Mouse (Mus musculus) brain, adult 2 months (tissue): ENCODE measurements at regions not wholly inside any gene's neighbourhood (a gene's known extent, or its start where the extent isn't known, plus 50 kb on each side); places are given as distances from the start of the nearest gene placed in this dataset.
"Not testable (repeated sequence)": the region's sequence is repeated elsewhere in the genome, so short reads cannot be mapped to it uniquely, and the experiment has no call there.

Experiments used
- DNase-seq: peaks from one replicate; pipeline ENCODE4 v3.0.0; 2011; ENCODE audit warnings: low read depth, low spot score

DNA sequence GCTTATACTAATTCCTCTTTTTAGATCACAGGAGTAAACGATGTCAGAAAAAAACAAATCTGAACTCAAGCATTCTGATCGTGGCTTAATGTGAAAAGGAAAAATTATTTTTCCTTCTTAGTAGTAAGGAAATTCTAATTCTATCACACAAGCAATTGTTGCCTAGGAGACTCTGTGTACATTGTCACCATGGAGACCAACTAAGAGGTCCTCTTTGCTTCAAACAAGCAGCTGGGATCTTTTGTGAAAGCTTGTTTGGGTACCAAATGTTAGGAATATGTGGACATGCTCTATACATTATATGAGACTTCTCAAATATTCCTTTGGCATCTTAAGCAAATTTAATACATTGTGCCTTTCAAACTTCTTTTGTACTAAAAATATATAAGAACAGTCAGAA, 345.9 kb upstream of the Atp10a start:
- peak; percentile 76 for DNase-seq

DNA sequence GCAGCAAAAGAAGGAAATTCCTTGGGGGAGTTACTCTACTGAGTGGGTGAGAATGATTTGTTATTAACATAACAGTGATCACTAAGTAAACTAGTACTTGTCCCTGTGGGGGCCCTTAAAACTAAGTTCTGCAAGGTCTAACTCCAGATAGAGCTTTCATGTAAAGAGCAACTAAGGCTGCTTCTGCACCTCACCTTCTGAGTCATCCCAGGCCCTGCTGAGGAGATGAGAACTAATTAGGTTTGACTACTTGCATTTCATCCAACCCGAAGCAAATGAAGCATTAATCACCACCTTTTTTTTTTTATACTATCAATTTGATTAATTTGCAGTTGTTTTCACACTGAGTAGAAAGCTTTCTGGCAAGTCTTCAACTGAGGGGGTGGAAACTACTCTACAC, 333.6 kb upstream of the Atp10a start:
- DNase-seq, result peak; percentile 76

DNA sequence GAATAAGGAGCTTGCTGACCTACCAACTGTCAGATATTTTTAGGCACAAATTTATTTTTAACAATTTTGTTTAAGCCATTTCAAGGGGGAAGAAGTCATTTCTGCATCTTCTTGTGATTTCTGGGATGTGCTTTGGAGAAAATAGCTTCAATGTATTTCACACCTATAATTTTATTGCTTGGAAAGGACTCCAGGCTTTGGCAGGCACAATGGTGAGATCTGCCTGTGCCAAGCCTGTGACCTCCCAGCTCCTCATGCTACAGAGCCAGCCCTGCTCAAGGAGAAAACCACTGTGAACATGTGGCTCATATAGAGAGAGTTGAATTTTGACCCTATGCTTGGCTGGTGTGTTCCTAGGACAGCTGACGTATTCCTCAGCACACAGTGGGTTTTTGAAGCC, 288.6 kb upstream of the Atp10a start:
- peak; percentile 52 for DNase-seq

DNA sequence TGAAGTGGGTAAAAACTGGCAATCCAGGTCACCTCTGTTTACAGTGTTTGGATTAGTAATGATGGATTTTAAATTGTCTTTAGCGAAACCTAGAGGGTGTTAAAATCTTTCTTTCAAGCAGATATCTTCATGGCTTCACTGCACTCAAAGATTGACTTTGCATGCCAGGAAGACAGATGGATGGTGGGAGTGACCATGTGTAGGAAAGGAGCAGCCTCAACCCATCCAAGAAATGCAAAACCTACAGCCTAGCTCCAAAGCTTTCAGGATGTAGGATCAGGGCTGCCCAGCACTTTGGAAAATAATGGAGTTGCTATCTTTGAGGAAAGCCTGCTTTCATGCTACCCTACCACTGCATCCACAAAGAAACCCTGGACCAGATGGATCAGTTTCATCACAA, 272.6 kb upstream of the Atp10a start:
- DNase-seq, result peak; percentile 90

DNA sequence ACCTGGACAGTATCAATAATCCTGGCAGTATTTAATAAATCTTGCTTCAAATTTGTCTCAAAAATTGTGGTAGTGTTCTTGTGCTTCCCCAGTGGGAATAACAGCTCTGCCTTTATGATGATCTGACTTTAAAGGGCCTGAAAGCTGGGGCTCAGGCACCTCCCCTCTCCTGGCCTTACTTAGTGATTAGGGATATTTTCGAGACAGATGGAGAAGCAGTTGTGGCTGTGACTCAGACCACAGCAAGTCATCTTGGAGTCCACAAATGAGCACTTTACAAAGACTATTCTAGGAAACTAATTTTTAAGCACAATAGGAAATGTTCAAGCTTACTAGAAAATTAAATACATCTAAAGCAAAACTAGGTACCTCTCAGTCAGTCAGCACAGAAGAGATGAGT, 267.6 kb upstream of the Atp10a start:
- peak; percentile 63 for DNase-seq

DNA sequence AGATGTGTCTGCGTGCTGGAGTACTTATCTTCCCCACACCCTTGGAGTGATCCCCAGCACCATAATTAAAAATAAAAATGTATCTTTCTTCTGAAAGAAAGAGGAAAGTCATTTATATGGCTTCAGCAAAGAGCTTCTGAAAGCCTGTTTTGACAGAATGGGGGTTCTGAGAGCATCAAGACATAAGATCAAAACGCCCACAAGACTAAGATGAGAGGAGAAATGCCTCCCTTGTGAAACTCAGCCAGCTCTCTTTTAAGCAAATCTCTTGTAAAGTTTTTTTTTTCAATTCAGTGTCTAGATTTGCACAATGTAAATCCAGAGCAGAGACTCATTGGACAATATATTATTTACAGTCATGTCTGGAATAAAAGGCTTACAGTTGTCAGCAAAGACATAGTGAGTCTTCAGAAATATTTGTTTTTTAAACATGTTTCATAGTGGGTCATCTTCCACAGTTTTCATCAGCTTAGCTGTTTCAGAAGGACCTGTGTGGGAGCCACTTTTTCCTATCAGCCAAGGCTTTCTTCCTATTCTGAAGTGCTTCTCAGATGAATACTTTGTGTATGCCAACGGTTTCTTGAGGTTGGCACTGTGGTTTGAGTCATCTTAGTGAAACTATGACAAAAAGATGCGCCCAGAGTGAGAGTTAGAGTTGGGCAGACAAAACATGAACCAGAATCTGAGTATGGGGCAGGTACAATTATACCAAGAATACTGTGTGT, 263.4 kb upstream of the Atp10a start:
- peak; percentile 63 for DNase-seq

DNA sequence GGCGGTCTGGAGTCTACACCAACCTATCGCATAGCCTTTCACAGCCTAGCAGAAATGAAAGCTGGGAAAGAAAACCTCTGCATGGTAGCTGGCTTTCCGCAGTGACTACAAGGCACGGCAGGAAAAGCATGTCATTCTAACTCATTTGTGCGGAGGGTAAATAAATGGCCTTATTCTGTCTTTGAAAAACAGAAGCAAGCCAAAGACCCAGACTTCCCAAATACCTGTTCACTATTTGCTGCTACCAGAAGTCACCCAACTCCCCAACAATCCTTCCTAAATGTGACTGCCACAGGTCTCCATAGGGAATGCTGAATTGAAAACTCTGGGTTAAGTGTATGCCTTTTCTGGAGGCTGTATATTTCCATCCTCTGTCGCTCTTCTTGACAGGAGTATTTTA, 258.0 kb upstream of the Atp10a start:
- peak; percentile 47 for DNase-seq

DNA sequence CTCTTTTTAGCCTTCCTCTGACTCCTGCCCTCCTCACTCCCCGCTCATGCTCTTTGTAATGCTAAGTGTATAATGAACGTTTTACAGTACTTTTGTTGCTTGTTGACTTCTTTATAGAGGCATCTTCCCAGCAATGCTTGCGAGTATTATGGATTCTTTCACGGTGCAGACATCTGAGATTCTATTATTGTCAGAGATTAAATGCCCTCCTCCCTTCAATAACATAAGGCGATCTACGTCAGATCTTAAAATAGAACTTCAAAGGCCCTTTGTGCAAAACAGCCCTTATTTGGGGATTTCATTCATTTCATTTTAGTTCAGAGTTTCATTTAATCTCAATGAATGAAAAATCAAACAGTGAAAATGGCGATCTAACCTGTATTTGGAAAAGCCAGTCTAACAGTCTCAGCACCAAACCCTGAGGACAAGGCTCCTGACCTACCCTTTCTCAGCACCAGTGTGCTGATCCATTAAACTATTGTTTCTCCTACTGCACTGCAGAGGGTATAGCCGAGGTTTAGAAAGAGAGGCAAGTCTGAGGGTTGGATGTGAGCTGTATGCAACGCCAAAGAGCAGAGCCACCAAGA, 257.3 kb upstream of the Atp10a start:
- DNase-seq, result peak; percentile 77

DNA sequence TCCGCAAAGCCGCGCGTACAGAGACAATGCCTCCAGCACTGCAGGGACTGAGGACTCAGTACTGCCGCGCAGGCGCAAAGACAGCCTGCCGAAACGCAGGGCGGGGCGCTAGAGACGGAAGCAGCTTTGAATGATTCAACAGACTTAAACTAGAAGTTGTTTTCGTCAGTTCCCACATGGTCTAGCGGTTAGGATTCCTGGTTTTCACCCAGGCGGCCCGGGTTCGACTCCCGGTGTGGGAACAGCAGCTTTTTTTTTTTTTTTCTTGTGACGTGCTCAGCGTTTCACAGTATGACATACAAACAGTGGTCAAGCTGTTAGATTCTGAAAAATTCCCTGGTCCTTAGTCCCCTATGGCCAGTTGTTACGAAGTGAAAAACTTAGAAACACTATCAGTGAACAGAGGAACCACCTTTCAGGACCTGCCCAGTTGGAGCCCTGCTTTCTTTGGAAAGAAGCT, 256.8 kb upstream of the Atp10a start:
- DNase-seq, result peak; percentile 98

DNA sequence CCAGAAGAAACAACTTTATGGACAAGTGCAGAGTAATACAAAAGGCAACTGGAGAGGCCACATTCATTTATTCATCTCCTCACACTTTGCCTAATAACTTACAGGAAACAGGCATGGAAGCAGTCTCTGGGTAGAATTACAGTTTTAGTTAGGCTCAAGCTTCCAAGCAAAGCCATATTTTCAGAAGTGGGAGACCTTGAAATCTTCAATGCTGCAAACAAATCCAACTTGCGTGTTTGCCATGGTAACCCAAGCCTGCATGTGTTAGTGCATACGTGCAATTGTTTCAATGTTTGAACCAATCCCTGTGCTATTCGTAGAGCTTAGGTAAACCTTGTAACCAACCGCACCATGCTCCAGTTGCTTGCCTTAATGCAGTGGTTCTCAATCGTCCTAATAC, 256.3 kb upstream of the Atp10a start:
- DNase-seq, result peak; percentile 54

DNA sequence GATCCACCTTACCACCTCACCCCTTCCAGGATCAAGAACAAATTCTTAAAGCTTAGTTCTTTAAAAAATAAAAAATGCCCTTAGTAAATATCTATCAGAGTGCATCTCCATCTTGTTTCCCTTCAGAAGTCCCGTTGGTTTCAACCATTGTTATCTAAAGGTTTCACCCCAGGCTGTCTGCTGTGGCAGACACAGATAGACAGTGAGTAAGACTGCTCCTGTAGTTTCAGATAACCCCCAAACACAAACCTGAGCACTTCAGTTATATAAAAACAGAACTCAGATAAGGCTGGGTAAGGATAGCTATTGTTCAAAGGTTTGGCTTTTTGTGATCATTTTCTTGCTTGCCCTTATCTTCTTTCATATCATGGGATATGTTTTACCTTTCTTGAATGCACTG, 255.4 kb upstream of the Atp10a start:
- DNase-seq, result no peak

DNA sequence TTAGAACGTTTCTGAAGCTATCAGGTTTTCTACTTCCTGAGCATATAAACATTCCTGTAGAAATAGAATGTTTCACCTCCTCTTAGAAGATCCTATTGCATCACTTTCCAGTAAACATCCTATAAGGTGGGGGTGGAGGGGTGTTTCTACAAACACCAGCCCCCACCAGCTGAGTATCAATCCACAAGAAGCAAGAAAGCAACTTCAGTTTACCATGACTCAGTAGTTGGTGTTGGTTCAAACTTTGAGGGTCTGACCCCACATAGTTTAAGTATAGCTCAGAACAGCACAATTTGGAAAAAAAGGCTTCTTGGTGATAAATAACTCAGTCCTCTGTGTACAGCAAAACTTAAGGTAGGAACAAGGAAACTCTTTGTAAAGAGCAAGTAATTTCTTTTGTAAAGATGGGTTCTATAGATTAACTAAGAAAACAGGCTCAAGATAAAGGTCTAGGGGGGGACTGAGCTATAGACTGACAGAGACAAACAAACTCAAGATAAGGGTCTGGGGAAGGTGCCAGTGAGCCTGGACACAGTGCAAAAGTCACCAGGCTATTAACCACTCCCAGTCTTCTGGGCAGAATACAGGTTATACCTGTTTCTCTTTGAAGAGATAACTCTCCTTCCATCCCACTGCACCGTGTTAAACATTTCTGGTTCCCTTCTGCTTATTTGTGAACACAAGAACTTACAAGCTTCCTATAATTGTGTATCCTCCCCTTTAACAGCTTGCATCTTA, 218.9 kb upstream of the Atp10a start:
- no peak for DNase-seq

DNA sequence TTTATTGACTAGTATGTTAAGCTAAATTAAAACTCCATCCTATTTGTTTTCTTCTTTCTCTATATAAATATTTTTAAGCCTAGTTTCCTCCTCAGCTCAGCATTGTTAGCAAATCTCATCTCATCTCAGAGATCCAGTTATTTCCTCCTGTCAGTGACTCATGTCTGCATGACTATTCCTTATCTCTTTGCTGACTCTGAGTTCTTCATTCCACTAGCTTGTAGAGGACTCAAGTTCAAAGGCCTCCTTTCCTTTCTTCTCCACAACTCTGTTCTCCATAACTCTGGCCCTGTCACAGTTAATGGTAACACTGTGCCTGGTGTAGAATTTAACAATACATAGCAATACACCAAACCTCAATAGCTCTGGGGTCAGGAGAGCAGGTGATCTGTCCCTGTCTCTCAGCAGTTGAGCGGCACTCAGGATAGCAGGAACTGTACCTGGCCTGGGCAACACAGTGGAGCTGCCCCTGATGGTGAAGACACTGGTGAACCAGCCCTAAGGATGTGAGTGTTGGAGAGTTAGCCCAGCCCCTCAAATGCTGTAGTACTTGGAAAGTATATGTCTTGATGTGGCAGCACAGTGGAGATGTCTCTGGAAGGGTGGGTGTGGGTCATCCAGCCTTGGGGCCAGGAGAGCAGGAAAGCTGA, 213.3 kb upstream of the Atp10a start:
- no peak for DNase-seq

DNA sequence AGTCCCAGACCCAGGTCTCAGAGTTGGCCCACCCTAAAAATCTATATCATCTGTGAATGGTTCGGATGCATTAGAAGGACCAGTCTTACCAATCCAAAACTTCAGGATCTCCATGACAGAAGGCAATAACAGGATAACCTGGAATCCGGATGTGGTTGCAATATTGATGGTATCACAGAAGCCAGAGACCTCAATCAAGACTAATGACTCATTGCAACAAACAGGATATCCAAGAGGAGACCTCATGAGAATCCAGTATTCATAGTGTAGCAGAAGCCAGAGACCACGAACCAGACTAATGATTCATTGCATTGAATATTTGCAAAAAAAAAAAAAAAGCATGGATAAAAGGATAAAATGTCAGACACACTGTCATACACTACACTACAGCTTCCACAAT, 212.7 kb upstream of the Atp10a start:
- no peak for DNase-seq

DNA sequence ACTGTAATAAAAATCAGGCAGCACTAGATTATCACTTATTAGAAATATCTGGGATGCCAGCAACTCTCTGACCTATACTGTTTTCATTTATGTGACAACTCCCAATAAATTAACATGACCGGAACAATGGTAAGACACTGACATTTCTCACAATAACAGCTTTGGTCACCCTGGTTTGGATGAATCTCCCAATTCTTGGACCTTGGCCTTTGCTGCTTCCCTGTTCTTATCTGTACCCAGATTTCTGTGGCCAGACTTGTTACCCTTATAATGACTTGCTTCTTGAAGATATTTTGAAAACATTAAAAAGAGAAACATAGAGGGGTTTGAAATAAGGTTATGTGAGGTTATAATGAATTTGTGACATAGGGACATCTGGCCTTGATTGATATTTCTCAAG, 210.2 kb upstream of the Atp10a start:
- no peak for DNase-seq

DNA sequence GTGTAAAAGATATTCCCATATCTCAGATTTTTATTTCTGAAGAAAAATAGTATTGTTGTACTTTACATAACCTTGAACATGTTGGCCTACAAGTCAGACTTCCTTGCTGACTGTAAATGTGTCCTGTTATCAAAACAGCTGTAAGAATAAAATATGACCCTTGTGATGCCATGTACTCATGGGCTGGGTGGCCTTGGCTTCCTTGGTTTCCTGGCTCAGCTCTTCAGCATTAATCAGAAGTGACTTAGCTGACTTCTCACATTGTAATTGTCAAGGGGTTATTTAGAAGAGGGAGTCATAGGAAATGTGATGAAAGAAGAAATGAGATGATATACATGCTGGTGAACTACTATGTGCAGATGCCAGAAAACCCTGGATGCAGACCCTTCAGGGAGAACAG, 209.7 kb upstream of the Atp10a start:
- no peak for DNase-seq

DNA sequence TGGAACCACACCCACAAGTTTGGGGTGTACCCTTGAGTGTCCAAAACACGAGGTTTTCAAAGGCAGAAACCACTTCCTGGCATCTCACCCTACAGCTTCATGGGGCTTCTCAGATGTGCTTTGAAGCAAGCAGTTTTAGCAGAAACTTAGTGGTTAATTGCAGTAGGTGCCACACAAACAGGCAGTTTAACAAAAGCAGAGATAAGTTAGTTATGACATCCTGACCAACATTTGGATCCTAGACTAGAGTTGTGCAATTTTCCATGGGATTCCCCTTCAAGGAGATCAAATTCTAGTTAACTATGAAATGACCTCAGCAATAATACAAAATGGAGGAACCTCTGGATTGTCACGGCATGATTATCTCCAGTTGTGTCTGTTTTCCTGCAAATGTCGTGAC, 207.2 kb upstream of the Atp10a start:
- DNase-seq, result no peak

DNA sequence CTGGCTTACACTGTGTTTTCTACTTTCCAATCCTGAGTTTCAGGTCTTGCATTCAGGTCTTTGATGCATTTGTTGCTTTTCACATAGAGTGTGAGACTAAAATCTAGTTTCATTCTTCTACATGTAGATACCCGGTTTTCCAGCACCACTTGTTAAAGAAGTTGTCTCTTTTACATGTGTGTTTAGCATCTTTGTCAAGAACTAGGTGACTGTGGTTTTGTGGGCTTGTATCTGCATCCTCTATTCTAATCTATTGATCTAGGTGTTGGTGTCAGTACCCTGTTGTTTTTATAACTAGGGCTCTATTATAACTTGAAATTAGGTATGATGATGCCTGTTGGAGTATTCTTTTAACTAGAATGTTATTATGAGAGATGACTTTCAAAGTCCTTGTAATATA, 204.0 kb upstream of the Atp10a start:
- DNase-seq, result no peak

DNA sequence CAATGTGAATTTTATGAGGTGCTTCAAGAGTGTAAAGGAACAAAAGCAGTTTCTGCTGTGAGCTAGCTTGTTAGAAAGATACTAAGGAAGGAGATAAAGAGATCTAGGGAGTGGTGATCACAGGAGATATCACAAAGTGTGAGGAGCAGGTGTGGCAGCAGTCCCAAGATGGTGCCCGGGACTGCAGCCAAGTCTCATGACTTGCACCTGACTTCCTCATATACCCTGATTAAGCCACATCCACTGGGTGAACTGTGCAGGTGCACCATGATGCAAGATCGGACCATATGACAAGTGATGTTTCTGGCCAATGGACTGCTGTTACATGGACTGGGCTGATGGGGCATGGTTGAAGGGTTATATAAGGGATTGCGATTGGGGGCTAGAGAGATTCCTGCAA, 197.8 kb upstream of the Atp10a start:
- not testable (repeated sequence) for DNase-seq

DNA sequence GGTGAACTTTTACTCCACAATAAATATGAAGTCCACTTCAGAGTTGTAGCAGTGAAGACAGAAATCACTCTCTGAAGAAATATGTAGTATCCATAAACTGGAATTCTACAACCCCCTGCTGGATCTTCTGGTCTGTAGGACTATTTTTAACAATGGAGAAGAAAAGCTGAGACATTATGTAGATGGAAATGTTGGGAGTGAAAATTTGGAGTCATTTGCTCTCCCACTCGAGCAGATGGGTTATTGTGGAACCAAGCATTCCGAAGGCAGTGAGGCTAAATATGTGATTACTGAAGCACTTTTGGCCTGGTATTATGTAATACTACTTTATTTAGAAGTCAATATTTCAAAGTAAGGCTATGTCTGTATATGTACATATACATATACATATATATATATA, 195.0 kb upstream of the Atp10a start:
- DNase-seq, result peak; percentile 79

DNA sequence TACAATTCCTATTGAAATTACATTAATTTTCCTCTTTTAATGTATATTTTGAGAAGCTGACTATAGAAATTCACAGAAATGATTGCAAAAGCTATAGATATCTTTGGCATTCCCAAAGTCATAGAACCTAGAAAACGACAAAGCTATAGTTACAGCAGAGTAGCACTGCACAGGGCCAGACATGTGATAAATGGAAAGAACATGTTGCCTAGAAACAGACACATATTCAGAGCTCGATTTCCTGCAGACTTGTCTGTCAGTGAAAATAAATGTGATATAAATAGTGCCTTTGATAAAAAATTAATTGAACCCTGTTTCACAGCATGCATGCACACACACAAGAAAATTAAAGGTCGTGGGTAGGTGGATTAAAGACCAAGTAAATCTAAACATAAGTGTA, 182.8 kb upstream of the Atp10a start:
- DNase-seq, result peak; percentile 69

DNA sequence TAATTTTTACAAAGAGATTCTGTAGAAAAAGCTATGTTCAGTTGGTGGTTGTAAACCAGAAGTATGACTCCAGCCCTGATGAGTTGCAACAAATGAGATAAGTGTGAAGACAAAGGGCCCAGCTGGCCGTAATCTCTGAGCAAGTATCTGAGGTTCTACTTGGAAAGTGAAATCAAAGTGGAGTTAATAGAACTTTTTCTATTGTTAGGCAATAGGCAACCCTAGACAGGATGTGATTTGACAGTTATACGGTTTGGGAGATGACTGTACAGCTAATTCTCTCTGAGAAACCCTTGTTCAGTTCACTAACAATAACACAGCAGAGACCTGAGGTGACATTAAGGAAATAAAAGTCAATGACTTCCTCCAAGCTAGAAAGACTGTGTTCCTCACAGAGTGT, 180.8 kb upstream of the Atp10a start:
- no peak for DNase-seq
